Mouse (Mus musculus) G1E (cell line): ENCODE data around the gene Tulp1. TPM values are rescaled to one million over a fixed set of nuclear protein-coding genes. Genes with fewer than 3 reads are reported as not detected.

Source experiments
- ATAC-seq: 2 replicates; pipeline ENCODE4 v1.8.0; 2016; ENCODE audit warnings: mild to moderate bottlenecking; ENCODE audit not compliant: insufficient number of reproducible peaks, poor library complexity, low FRiP score, severe bottlenecking; ENCODE audit errors: extremely low read depth
- DNase-seq: peaks from one replicate; pipeline ENCODE4 v3.0.0; 2012; ENCODE audit warnings: low spot score
- H3K27me3 ChIP-seq: 2 replicates; pipeline ENCODE4 v1.6.1; 2012; ENCODE audit warnings: mild to moderate bottlenecking, low read length, inconsistent platforms; ENCODE audit not compliant: insufficient read depth
- H3K36me3 ChIP-seq: replicated peaks from 2 replicates; pipeline ENCODE3; 2012; ENCODE audit warnings: mild to moderate bottlenecking, inconsistent platforms
- H3K4me1 ChIP-seq: 2 replicates; pipeline ENCODE4 v1.6.1; 2012; ENCODE audit warnings: low read depth, low read length, inconsistent platforms, mixed read lengths; ENCODE audit not compliant: insufficient read depth
- H3K4me3 ChIP-seq: 2 replicates; pipeline ENCODE4 v1.5.1; 2012; ENCODE audit warnings: low read depth, mild to moderate bottlenecking, inconsistent platforms, low read length, moderate library complexity, mixed read lengths
- H3K9me3 ChIP-seq: replicated peaks from 2 replicates; pipeline ENCODE4 v1.6.1; 2012; ENCODE audit warnings: inconsistent platforms
- CTCF ChIP-seq: IDR thresholded peaks from 2 replicates; pipeline ENCODE4 v1.5.1; 2012; ENCODE audit warnings: low read depth, low read length, inconsistent platforms, mixed read lengths
- GATA1 ChIP-seq: IDR thresholded peaks from 2 replicates; pipeline ENCODE4 v1.6.1; 2012; ENCODE audit warnings: borderline replicate concordance, low read length, inconsistent platforms, mixed read lengths
- GATA2 ChIP-seq: IDR thresholded peaks from 2 replicates; pipeline ENCODE4 v1.6.1; 2012; ENCODE audit warnings: low read depth, low read length, inconsistent platforms, borderline replicate concordance
- POLR2AphosphoS5 ChIP-seq: IDR thresholded peaks from 2 replicates; pipeline ENCODE4 v1.6.1; 2012; ENCODE audit warnings: low read depth, low read length, inconsistent platforms; ENCODE audit not compliant: insufficient replicate concordance
- TAL1 ChIP-seq: conservative IDR thresholded peaks from 2 replicates; pipeline ENCODE4 v1.6.1; 2012; ENCODE audit warnings: low read depth, low read length, inconsistent platforms, mixed read lengths
- polyA plus RNA-seq: library from polyadenylated mRNA; stranded (reverse); fragments of >175 nt; gene quantifications from 2 replicates; pipeline ENCODE4 v1.2.3, GENCODE M21; 2012
- total RNA-seq, 2 experiments: library from RNA; stranded (forward) in 1 of 2; stranded (reverse) in 1 of 2; fragments of 200-1000 nt in 1 of 2; fragments of >200 nt in 1 of 2; fragmentation: Nextera tagmentation in 1 of 2; gene quantifications; 2 replicates each; pipeline ENCODE4 v1.2.3; 2014 to 2017

Gene Tulp1
- total and polyA plus RNA-seq, 3 experiments: 0.16 TPM; not detected in 2

DNA sequence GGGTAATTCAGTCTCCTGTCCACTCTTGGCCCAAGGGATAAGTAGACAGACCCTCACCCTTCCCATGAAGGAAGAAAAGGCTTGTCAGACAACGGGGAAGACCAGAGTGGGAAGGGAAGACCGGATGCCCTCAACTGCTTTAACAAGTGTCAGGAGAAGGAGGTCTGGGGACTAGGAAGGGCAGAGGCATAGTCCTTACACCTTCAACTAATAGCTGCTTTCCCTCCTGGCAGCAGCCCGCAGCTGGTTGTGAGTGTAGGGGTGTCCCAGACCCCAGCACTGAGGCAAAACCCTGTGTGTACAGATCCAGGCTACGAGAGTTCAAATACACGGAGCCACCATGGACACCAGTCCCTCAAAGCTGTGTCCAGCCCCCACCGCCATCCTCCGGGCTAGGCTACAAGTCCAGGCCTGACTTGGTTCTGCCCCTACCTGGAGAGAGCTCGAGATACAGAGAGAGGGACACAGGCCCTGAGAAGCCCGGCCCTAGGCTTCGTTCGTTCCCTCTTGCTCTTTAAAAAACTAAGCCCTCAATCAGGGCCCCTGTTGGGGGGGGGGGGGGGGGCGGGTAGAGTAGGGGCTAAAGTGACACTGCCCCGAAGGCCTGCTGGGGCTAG lies 15.7 kb downstream of the Tulp1 start:
- Histone ChIP-seq H3K27me3 (peaks cover 75% of the 10 kb centered on the region), H3K4me1 (peaks cover 48% of the 10 kb centered on the region)
- no peak for ATAC-seq

DNA sequence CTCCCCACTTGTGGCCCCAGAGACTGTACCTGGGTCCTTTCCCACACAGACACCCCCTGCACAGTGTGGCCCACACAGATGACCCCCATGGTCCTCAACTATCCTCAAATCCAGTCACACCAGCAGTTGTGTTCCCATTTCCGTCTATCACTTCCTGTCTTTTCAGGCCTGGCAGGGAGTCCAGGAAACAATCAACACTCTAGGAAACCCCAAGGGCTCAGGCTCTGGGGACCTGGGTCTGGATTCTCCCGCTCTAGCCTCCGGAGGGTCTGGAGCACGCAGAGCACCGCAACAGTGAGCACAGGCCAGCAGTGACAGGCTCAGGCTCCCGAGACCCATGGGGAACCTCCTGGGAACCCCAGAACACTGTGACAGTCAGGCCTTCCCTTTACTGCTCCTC lies 16.8 kb downstream of the Tulp1 start:
- Histone ChIP-seq H3K36me3 (peaks cover 4% of the 10 kb centered on the region), H3K9me3 (no peaks in the 10 kb centered on the region), H3K4me1 (peaks cover 48% of the 10 kb centered on the region), H3K27me3 (peaks cover 72% of the 10 kb centered on the region), H3K4me3 (no peak overlapping the region)
- ATAC-seq: no peak
- TF ChIP-seq GATA2 (no peak), POLR2AphosphoS5 (no peak), GATA1 (no peak), TAL1 (no peak), CTCF (no peak)
- DNase-seq: no peak

More for the DNA sequence above, 15.7 kb downstream of the Tulp1 start:
- DNase-seq: no peak
- Histone ChIP-seq H3K36me3 (peaks cover 4% of the 10 kb centered on the region), H3K4me3 (peak overlapping the region; percentile 70; the same call in 1 of the 2 replicates), H3K9me3 (no peaks in the 10 kb centered on the region)
- TF ChIP-seq POLR2AphosphoS5 (no peak), TAL1 (no peak)

DNA sequence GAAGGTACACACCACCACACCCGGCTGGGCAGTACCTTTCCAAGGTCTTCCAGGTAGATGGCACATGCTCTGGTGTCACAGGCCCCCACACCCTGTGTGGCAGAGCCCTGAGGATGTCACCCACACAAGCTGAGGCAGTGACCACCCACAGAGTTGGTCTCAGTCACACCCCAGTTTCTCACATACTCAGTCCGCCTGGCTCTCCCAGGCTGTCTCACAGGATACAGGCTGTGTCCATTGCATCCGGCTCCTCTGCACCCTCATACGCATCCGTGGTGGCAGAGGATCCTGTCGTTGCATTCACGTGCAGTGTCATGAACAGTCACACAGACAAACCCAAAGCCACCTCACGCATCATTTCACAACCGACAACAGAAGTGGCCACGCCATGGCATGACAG lies 17.7 kb downstream of the Tulp1 start:
- peaks cover 4% of the 10 kb centered on the region for H3K36me3 ChIP-seq
- ATAC-seq: no peak
- H3K4me3 ChIP-seq: no peak overlapping the region
- peaks cover 72% of the 10 kb centered on the region for H3K27me3 ChIP-seq
- TF ChIP-seq GATA2 (no peak), TAL1 (no peak), CTCF (no peak), POLR2AphosphoS5 (no peak), GATA1 (no peak)
- H3K4me1 ChIP-seq: peaks cover 44% of the 10 kb centered on the region
- no peak for DNase-seq
- H3K9me3 ChIP-seq: no peaks in the 10 kb centered on the region

DNA sequence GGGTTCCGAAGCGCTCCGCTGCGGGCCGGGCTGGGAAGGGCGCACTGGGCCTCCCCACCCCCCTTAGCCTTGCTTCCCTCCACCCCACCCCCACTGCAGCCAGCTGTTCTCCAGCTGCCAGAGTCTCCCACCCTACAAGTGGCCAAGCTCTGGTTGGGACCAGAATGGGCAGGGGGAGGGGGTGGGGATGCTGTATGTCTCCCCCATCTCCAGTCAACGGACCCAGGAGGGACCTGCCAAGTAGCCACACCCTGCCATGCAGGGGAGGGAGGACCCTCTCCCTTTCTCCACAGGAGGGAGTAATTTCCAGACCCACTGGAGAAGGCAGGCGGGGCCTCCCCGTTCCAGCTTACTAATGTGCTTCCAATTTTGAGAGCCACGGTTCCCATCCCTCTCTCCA lies 19.1 kb downstream of the Tulp1 start:
- DNase-seq (no peak), ATAC-seq (no peak)
- Histone ChIP-seq H3K9me3 (no peaks in the 10 kb centered on the region), H3K4me1 (peaks cover 39% of the 10 kb centered on the region), H3K27me3 (peaks cover 68% of the 10 kb centered on the region), H3K36me3 (peaks cover 4% of the 10 kb centered on the region), H3K4me3 (no peak overlapping the region)
- no peak for TF ChIP-seq GATA2
- no peak for TF ChIP-seq TAL1
- no peak for TF ChIP-seq CTCF
- no peak for TF ChIP-seq GATA1
- TF ChIP-seq POLR2AphosphoS5: no peak

- peaks cover 67% of the 10 kb centered on the region for H3K27me3 ChIP-seq
- no peak for ATAC-seq
- peaks cover 4% of the 10 kb centered on the region for H3K36me3 ChIP-seq
- TF ChIP-seq GATA2 (no peak), POLR2AphosphoS5 (no peak), CTCF (no peak), GATA1 (no peak), TAL1 (no peak)
- no peak for DNase-seq
- peaks cover 42% of the 10 kb centered on the region for H3K4me1 ChIP-seq
- no peaks in the 10 kb centered on the region for H3K9me3 ChIP-seq
- H3K4me3 ChIP-seq: no peak overlapping the region; the same call in 1 of the 2 replicates
These were observed 19.7 kb downstream of the Tulp1 start for GRCm38 (mm10) chr17:28345271-28345721.

- Histone ChIP-seq H3K27me3 (peaks cover 63% of the 10 kb centered on the region), H3K36me3 (peaks cover 7% of the 10 kb centered on the region), H3K9me3 (peaks cover 3% of the 10 kb centered on the region), H3K4me1 (peaks cover 44% of the 10 kb centered on the region), H3K4me3 (no peak overlapping the region)
- no peak for ATAC-seq
- no peak for DNase-seq
- TF ChIP-seq GATA1: no peak
- TF ChIP-seq GATA2: no peak
- TF ChIP-seq TAL1: no peak
- no peak for TF ChIP-seq POLR2AphosphoS5
- TF ChIP-seq CTCF: no peak
These were observed 20.4 kb downstream of the Tulp1 start for GRCm38 (mm10) chr17:28344670-28345069.
